Mouse (Mus musculus): Measurements from ENCODE around the gene Adcyap1. TPM values are rescaled to one million over a fixed set of nuclear protein-coding genes. Genes with fewer than 3 reads are reported as not detected.
A peak's percentile ranks its signal among the peaks of the same experiment; 100 is the strongest.

Adcyap1 gene
- total RNA-seq (2014; fragmentation: Nextera tagmentation) (not detected in 2 replicates), total RNA-seq (2017) (not detected in 2 replicates)

GRCm38 (mm10) chr17:93198717-93199116 lies at the start of gene Adcyap1:
TSS of gene Adcyap1 (plus strand) at chr17:93199017.
- no peak for ATAC-seq (replicated peaks; ENCODE audit: poor library complexity, severe bottlenecking)

GRCm38 (mm10) chr17:93158280-93158851 lies 40.5 kb upstream of the Adcyap1 start:
- ATAC-seq (replicated peaks; ENCODE audit: poor library complexity, severe bottlenecking): peak; percentile 84

GRCm38 (mm10) chr17:93169572-93169971 lies 29.2 kb upstream of the Adcyap1 start:
- no peak for ATAC-seq (replicated peaks; ENCODE audit: poor library complexity, severe bottlenecking)

GRCm38 (mm10) chr17:93196846-93197245 lies 2.0 kb upstream of the Adcyap1 start:
- ATAC-seq (replicated peaks; ENCODE audit: poor library complexity, severe bottlenecking): no peak

GRCm38 (mm10) chr17:93198213-93198612 lies 604 bp upstream of the Adcyap1 start:
- ATAC-seq (replicated peaks; ENCODE audit: poor library complexity, severe bottlenecking): no peak

- no peak for ATAC-seq (replicated peaks; ENCODE audit: poor library complexity, severe bottlenecking)
Measured at GRCm38 (mm10) chr17:93199218-93199617, 401 bp downstream of the Adcyap1 start.

- ATAC-seq (replicated peaks; ENCODE audit: poor library complexity, severe bottlenecking): no peak
Measured at GRCm38 (mm10) chr17:93199747-93200146, 930 bp downstream of the Adcyap1 start.

GRCm38 (mm10) chr17:93200386-93201264 lies 1.8 kb downstream of the Adcyap1 start:
- no peak for ATAC-seq (replicated peaks; ENCODE audit: poor library complexity, severe bottlenecking)

- ATAC-seq (replicated peaks; ENCODE audit: poor library complexity, severe bottlenecking): no peak
Measured at GRCm38 (mm10) chr17:93201265-93201925, 2.6 kb downstream of the Adcyap1 start.

GRCm38 (mm10) chr17:93202165-93203075 lies 3.6 kb downstream of the Adcyap1 start:
- no peak for ATAC-seq (replicated peaks; ENCODE audit: poor library complexity, severe bottlenecking)

GRCm38 (mm10) chr17:93203076-93204031 lies 4.5 kb downstream of the Adcyap1 start:
- no peak for ATAC-seq (replicated peaks; ENCODE audit: poor library complexity, severe bottlenecking)

- ATAC-seq (replicated peaks; ENCODE audit: poor library complexity, severe bottlenecking): no peak
Measured at GRCm38 (mm10) chr17:93217785-93218184, 19.0 kb downstream of the Adcyap1 start.

GRCm38 (mm10) chr17:93218640-93219039 lies 19.8 kb downstream of the Adcyap1 start:
- no peak for ATAC-seq (replicated peaks; ENCODE audit: poor library complexity, severe bottlenecking)

- no peak for ATAC-seq (replicated peaks; ENCODE audit: poor library complexity, severe bottlenecking)
Measured at GRCm38 (mm10) chr17:93237355-93237754, 38.5 kb downstream of the Adcyap1 start.

All from granulocyte monocyte progenitor cell, adult 5-6 weeks (primary cell).